Mouse (Mus musculus): ENCODE data around the gene Fbln7.

GRCm38 (mm10) chr2:128892180-128892721, 29.5 kb downstream of the Fbln7 start:
- TF ChIP-seq POLR2A (IDR thresholded peaks at IDR 0.05; ENCODE audit: borderline replicate concordance, low read depth, low read length) (no peak), CTCF (IDR thresholded peaks at IDR 0.05; ENCODE audit: low read depth, low read length) (no peak)

Data from bone marrow macrophage, adult 2 months (primary cell).